Mouse (Mus musculus): ENCODE results near the gene Tarbp2. TPM values are rescaled to one million over a fixed set of nuclear protein-coding genes. Genes with fewer than 3 reads are reported as not detected.

Tarbp2 gene
- polyA plus RNA-seq (2015; fragmentation: Illumina TruSeq; extraction: RNeasy Lipid Tissue Mini Kit (QIAGEN cat#74804); ENCODE audit: insufficient read depth, low read depth, low replicate concordance), result 11.7 TPM

DNA sequence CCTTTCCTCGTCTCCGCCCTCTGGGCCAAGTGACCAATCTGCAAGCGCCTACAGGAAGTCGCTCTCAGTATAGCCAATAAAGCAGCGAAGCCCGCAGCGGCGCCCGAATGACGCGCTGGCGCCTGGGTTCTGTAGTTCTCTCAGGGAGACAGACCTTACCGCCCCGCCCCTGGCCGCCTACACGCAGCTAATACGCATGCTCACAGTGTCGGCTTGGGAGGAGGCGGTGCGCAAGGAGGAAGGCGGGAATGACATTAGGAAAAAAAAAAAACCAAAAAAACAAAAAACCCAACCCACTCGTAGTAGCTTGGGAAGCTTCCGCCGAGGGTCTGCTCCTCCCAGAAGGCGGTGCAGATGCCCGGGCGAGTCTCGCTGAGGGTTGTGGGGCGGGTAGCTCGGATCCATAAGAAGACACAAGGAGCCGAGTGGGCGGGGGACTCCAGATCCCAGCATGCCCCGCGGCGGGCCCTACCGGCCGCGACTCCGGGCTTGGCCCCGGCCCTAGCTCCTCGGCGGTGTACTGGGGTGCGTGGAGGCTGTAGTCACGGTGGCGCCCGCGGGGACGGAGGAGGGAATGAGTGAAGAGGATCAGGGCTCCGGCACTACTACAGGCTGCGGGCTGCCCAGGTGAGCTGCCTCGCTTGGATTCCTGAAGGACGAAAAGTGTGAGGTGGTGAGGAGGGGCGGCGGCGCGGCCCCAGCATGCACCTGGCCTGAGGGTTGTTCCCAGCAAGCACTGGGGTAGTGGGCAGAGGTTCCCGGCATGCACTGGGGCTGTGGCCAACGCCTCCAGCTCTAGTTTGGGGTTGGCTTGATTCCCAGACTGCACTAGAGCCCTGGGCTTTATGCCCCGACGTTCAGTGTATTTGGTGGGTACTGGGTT, at the start of gene Tarbp2:
TSS of gene Tarbp2 (plus strand) at position 217 of the 883 bp plus-strand sequence.

DNA sequence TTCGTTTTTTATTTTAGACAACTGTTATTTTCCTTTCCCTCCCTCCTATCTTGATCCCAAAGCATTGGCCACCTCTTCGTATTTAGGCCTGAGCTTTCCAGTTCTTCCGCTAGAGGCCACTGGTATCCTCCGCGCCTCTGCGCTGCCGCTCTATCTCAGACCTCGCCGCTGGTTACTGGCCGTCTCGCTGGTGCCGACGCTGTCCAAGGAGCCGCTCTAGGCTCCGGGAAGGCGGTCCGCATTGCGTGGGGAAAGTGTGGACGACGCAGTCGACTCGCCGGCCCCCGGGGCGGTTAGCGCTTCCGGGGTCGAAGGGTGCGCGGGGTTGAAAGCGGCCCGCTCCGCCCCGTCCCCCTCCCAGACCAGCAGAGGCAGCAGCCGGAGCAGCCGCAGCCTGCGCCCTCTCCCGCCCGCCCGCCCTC, 47.8 kb upstream of the Tarbp2 start, which contains the start of gene Pcbp2:
TSS of gene Pcbp2 (plus strand) at position 357 of the 422 bp plus-strand sequence.

DNA sequence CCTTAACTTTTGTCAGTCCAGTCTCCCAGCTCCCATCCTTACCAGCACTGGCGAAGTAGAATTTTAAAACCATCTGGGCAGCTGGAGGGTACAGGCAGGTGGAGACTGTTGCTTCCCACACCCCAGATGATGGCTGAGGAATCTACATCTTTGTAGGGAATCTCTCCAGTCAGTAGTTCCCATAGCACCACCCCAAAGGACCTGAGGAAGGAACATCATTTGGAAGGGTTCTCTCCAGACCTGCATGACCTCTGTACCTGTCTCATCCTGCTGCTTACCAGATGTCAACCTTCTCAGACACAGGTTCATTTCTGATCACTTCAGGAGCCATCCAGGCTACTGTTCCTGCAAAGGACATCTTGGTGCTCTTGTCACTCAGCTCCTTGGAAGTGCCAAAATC, 14.5 kb upstream of the Tarbp2 start, which contains the start of gene Gm10337:
TSS of gene Gm10337 (plus strand) at position 276 of the 400 bp plus-strand sequence.

DNA sequence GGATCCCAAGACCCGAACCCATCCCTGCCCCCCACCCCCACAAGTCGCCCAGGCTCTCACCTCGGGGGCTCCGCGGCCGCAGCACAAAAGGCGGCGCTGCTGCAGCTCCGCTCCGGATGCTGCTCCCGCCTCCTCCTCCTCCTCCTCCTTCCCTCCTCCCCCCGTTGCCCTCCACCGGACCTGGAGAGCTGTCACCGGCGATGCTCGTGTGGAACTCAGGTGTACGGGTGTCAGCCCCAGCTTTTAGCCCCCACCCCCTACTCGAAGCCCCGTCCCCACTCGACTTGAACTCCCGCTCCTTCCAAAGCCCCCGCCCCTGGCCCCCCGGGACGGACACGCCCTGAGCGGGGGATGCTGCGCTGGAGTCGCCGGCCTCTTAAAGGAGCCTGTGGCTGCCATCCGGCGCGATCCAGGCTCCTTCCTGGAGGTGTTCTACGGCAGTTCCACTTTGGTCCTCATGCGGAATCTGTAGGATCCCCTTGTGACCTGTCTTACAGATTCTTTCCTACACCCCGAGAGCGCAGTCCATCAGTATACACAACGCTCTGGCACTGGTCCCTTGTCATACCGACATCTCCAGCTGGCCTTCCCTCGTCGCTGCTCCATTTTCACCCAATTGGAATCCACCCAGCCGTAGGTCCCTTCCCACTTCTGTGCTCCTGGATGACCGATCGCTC, 1.1 kb upstream of the Tarbp2 start, which contains the start of gene Map3k12:
TSS of gene Map3k12 (minus strand) at position 337 of the 677 bp plus-strand sequence.

DNA sequence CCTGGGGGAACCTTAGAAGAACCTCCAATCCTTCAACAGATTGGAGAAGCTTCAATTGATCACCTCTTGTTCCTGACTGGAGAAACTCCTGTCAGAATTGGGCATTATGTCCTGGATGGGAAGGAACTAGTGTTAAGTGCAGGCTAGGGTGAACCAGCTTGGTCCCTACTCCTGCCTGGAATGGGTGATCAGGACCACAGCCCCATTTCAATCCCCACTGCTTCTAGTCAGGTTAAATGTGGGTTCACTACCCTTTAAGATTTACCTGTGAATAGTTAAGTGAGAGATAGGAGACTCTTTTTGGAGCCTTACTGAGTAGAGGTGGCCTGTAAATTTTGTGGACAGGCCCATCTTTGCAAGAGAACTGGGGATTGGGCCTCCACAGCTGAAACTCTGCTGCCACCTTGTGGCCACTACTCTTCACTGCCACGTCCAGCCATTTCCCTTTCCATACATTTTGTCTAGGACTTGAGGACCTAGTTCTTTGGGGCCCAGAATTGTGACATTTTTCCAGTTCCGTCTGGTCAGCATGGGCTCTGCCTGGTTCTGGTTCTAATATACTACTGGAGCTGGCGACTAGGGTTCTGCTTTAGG, 7.0 kb downstream of the Tarbp2 start, which contains the start of gene Npff:
TSS of gene Npff (minus strand) at position 51 of the 594 bp plus-strand sequence.

Other genes with a start within 250 kb of the Tarbp2 start
- not detected for gene Gm9918, start 247.6 kb upstream of the Tarbp2 start, polyA plus RNA-seq (2015; fragmentation: Illumina TruSeq; extraction: RNeasy Lipid Tissue Mini Kit (QIAGEN cat#74804); ENCODE audit: insufficient read depth, low read depth, low replicate concordance)
- gene Mfsd5, start 238.7 kb upstream of the Tarbp2 start, polyA plus RNA-seq (2015; fragmentation: Illumina TruSeq; extraction: RNeasy Lipid Tissue Mini Kit (QIAGEN cat#74804); ENCODE audit: insufficient read depth, low read depth, low replicate concordance), result 8.9 TPM
- gene Espl1, start 221.9 kb upstream of the Tarbp2 start, polyA plus RNA-seq (2015; fragmentation: Illumina TruSeq; extraction: RNeasy Lipid Tissue Mini Kit (QIAGEN cat#74804); ENCODE audit: insufficient read depth, low read depth, low replicate concordance), result 1.5 TPM
- 82.8 TPM for gene Pfdn5, start 192.1 kb upstream of the Tarbp2 start, polyA plus RNA-seq (2015; fragmentation: Illumina TruSeq; extraction: RNeasy Lipid Tissue Mini Kit (QIAGEN cat#74804); ENCODE audit: insufficient read depth, low read depth, low replicate concordance)
- 24.2 TPM for gene Myg1, start 186.5 kb upstream of the Tarbp2 start, polyA plus RNA-seq (2015; fragmentation: Illumina TruSeq; extraction: RNeasy Lipid Tissue Mini Kit (QIAGEN cat#74804); ENCODE audit: insufficient read depth, low read depth, low replicate concordance)
- gene Aaas, start 167.4 kb upstream of the Tarbp2 start, polyA plus RNA-seq (2015; fragmentation: Illumina TruSeq; extraction: RNeasy Lipid Tissue Mini Kit (QIAGEN cat#74804); ENCODE audit: insufficient read depth, low read depth, low replicate concordance), result 18.0 TPM
- 0.26 TPM for gene Sp7, start 151.0 kb upstream of the Tarbp2 start, polyA plus RNA-seq (2015; fragmentation: Illumina TruSeq; extraction: RNeasy Lipid Tissue Mini Kit (QIAGEN cat#74804); ENCODE audit: insufficient read depth, low read depth, low replicate concordance)
- gene Sp1, start 112.0 kb upstream of the Tarbp2 start, polyA plus RNA-seq (2015; fragmentation: Illumina TruSeq; extraction: RNeasy Lipid Tissue Mini Kit (QIAGEN cat#74804); ENCODE audit: insufficient read depth, low read depth, low replicate concordance), result 6.9 TPM
- gene Amhr2, start 72.8 kb upstream of the Tarbp2 start, polyA plus RNA-seq (2015; fragmentation: Illumina TruSeq; extraction: RNeasy Lipid Tissue Mini Kit (QIAGEN cat#74804); ENCODE audit: insufficient read depth, low read depth, low replicate concordance), result 1.3 TPM
- gene Prr13, start 59.2 kb upstream of the Tarbp2 start, polyA plus RNA-seq (2015; fragmentation: Illumina TruSeq; extraction: RNeasy Lipid Tissue Mini Kit (QIAGEN cat#74804); ENCODE audit: insufficient read depth, low read depth, low replicate concordance), result 31.0 TPM
- gene Pcbp2, start 47.7 kb upstream of the Tarbp2 start, polyA plus RNA-seq (2015; fragmentation: Illumina TruSeq; extraction: RNeasy Lipid Tissue Mini Kit (QIAGEN cat#74804); ENCODE audit: insufficient read depth, low read depth, low replicate concordance), result 149 TPM
- not detected for gene Gm10337, start 14.5 kb upstream of the Tarbp2 start, polyA plus RNA-seq (2015; fragmentation: Illumina TruSeq; extraction: RNeasy Lipid Tissue Mini Kit (QIAGEN cat#74804); ENCODE audit: insufficient read depth, low read depth, low replicate concordance)
- 5.1 TPM for gene Map3k12, start 1.1 kb upstream of the Tarbp2 start, polyA plus RNA-seq (2015; fragmentation: Illumina TruSeq; extraction: RNeasy Lipid Tissue Mini Kit (QIAGEN cat#74804); ENCODE audit: insufficient read depth, low read depth, low replicate concordance)
- gene Npff, start 6.8 kb downstream of the Tarbp2 start, polyA plus RNA-seq (2015; fragmentation: Illumina TruSeq; extraction: RNeasy Lipid Tissue Mini Kit (QIAGEN cat#74804); ENCODE audit: insufficient read depth, low read depth, low replicate concordance), result 7.2 TPM
- gene Gm28047, start 106.9 kb downstream of the Tarbp2 start, polyA plus RNA-seq (2015; fragmentation: Illumina TruSeq; extraction: RNeasy Lipid Tissue Mini Kit (QIAGEN cat#74804); ENCODE audit: insufficient read depth, low read depth, low replicate concordance), result not detected
- 26.4 TPM for gene Atf7, start 107.3 kb downstream of the Tarbp2 start, polyA plus RNA-seq (2015; fragmentation: Illumina TruSeq; extraction: RNeasy Lipid Tissue Mini Kit (QIAGEN cat#74804); ENCODE audit: insufficient read depth, low read depth, low replicate concordance)
- gene Atp5g2, start 154.2 kb downstream of the Tarbp2 start, polyA plus RNA-seq (2015; fragmentation: Illumina TruSeq; extraction: RNeasy Lipid Tissue Mini Kit (QIAGEN cat#74804); ENCODE audit: insufficient read depth, low read depth, low replicate concordance), result 69.4 TPM
- gene Calcoco1, start 204.0 kb downstream of the Tarbp2 start, polyA plus RNA-seq (2015; fragmentation: Illumina TruSeq; extraction: RNeasy Lipid Tissue Mini Kit (QIAGEN cat#74804); ENCODE audit: insufficient read depth, low read depth, low replicate concordance), result 18.2 TPM